Mouse (Mus musculus): Measurements from ENCODE around the gene E2f7. TPM values are rescaled to one million over a fixed set of nuclear protein-coding genes. Genes with fewer than 3 reads are reported as not detected.
A peak's percentile ranks its signal among the peaks of the same experiment; 100 is the strongest.

Gene E2f7
- polyA plus RNA-seq, 1 experiment from 2014 or later = 30.3 TPM

DNA sequence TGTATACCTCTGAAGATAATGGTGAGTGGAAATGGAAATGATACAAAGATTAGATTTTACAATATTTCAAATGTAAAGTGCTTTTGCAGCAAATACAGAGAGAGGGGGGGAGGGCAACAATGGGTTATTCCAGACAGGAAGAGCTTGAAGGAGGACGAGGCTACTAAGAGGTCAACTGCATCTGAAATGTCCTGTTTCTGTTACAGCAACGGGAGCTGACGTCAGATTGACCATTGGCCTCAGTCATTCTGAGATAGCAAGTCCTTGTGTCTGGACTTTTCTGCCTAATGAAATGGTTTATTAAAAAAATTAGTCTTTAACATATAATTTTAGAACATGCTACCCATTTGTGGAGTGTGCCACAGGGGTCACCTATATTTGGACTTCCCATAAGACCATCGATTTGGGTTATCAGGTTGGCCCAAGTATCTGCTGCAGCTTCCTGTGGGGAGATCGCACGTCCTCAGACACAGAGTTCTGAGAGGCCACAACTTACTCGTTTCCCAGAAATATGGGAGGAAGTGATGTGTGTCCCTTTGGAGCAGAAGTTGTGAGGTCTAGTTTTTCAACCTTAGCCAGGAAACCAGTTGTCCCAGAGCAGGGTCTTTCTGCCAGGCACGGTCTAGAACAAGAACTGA lies 48.0 kb downstream of the E2f7 start:
- ATAC-seq (ENCODE audit: insufficient read depth, low FRiP score, low TSS enrichment) = no peak
- Histone ChIP-seq H3K4me3 (ENCODE audit: low read depth, low read length) (no peak overlapping the region), H3K9ac (ENCODE audit: low read length) (no peak overlapping the region), H3K4me1 (ENCODE audit: control insufficient read depth, insufficient read depth, low read length) (0 out of 2 replicates have a peak, but pooled peaks cover 3% of the 10 kb centered on the region), H3K27me3 (ENCODE audit: control insufficient read depth, insufficient read depth, low read length) (no peaks in the 10 kb centered on the region), H3K27ac (ENCODE audit: low read depth, low read length) (no peak overlapping the region), H3K9me3 (ENCODE audit: control insufficient read depth, low read length) (no peaks in the 10 kb centered on the region), H3K4me2 (ENCODE audit: low read depth) (no peak overlapping the region), H3K36me3 (ENCODE audit: control insufficient read depth, insufficient read depth, low read length) (no peaks in the 10 kb centered on the region)
- WGBS = 79% methylated on average over 8 of the region's 8 CpGs
- DNase-seq (ENCODE audit: low spot score) = no peak

DNA sequence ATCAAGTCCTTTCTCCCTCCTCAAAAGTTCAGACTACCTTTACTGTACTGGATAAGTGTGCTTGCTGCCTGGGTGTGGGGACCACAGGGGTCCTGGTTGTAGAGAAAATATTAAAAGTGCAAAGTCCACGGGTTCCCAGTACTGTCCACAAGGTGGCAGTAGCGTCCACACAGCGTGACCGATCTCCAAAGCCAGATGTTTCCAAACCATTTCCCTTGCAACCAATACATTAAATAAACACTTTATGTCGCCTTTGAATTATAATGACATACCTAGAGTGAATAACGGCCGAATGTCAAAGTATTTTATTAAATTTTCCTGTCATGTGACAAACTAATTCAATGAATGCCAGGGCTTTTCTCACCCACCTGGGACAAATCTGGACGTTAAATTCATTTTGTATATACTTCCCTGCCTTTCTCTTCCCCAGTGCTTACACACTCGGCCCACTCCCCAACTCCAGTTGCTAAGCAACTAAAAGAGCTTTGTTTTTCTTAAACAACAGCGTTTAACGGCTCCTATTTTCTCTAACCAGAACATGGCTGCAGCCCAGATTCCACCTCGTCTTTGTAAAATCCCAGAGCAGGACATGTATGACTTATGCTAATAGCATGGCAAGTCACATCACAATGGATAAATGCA lies 49.4 kb downstream of the E2f7 start:
- no peak overlapping the region for H3K27ac ChIP-seq (ENCODE audit: low read depth, low read length)
- H3K9me3 ChIP-seq (ENCODE audit: control insufficient read depth, low read length) = no peaks in the 10 kb centered on the region
- H3K27me3 ChIP-seq (ENCODE audit: control insufficient read depth, insufficient read depth, low read length) = no peaks in the 10 kb centered on the region
- DNase-seq (ENCODE audit: low spot score) (peak; percentile 70), ATAC-seq (ENCODE audit: insufficient read depth, low FRiP score, low TSS enrichment) (peak; percentile 66)
- no peak overlapping the region for H3K4me2 ChIP-seq (ENCODE audit: low read depth)
- H3K9ac ChIP-seq (ENCODE audit: low read length) = no peak overlapping the region
- H3K4me1 ChIP-seq (ENCODE audit: control insufficient read depth, insufficient read depth, low read length) = 0 out of 2 replicates have a peak, but pooled peaks cover 3% of the 10 kb centered on the region
- WGBS = 21% methylated on average over 12 of the region's 12 CpGs
- no peak overlapping the region for H3K4me3 ChIP-seq (ENCODE audit: low read depth, low read length)
- H3K36me3 ChIP-seq (ENCODE audit: control insufficient read depth, insufficient read depth, low read length) = no peaks in the 10 kb centered on the region

DNA sequence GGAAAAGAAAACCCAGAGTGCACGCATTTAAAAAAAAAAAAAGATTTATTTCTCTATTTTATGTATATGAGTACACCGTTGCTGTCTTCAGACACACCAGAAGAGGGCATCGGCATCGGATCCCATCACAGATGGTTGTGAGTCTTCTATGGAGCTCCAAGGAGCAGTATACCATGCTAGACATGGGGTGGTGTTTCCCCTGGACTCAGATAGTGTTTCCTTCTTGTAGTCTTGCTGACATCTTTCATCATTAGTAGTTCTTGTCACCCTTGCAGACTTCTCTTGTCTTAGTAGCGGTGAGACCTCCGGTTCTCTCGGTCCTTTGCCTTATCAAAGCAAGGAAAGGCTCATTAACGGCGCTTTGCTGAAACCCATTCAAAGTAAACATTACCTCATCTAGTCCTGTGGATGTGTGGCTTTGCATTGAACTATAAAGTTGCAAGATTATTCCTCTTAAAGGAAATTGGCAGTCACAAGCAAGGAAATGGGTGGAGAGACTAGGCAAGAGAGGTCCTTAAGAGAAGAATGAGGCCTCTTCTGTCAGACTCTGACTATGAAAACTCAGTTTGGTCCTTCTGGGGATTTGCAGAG lies 50.1 kb downstream of the E2f7 start:
- 0 out of 2 replicates have a peak, but pooled peaks have one; percentile 8 for ATAC-seq (ENCODE audit: insufficient read depth, low FRiP score, low TSS enrichment)
- Histone ChIP-seq H3K9ac (ENCODE audit: low read length) (no peak overlapping the region), H3K27ac (ENCODE audit: low read depth, low read length) (no peak overlapping the region), H3K4me2 (ENCODE audit: low read depth) (no peak overlapping the region), H3K27me3 (ENCODE audit: control insufficient read depth, insufficient read depth, low read length) (no peaks in the 10 kb centered on the region), H3K9me3 (ENCODE audit: control insufficient read depth, low read length) (no peaks in the 10 kb centered on the region), H3K4me1 (ENCODE audit: control insufficient read depth, insufficient read depth, low read length) (0 out of 2 replicates have a peak, but pooled peaks cover 3% of the 10 kb centered on the region), H3K36me3 (ENCODE audit: control insufficient read depth, insufficient read depth, low read length) (no peaks in the 10 kb centered on the region), H3K4me3 (ENCODE audit: low read depth, low read length) (no peak overlapping the region)
- 78% methylated on average over 9 of the region's 9 CpGs for WGBS
- no peak for DNase-seq (ENCODE audit: low spot score)

DNA sequence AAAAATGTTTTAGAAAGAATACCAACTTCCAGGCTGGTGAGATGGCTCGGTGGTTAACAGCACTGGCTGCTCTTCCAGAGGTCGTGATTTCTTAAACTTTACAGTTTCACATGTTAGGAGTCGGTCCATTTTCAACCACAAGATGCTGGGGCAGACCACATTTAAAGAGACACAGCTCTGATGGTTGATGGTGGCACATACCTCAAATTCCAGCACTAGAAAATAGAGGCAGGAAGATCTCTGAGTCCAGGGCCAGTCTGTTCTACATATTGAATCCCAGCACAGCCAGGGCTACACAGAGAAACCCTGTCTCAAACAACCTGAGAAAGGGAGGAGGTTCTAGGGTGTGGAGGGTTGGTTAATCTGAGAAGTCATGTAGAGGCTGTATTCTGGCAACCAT lies 56.1 kb downstream of the E2f7 start:
- Histone ChIP-seq H3K4me3 (ENCODE audit: low read depth, low read length) (no peak overlapping the region), H3K27me3 (ENCODE audit: control insufficient read depth, insufficient read depth, low read length) (no peaks in the 10 kb centered on the region), H3K36me3 (ENCODE audit: control insufficient read depth, insufficient read depth, low read length) (no peaks in the 10 kb centered on the region), H3K27ac (ENCODE audit: low read depth, low read length) (no peak overlapping the region), H3K9ac (ENCODE audit: low read length) (no peak overlapping the region), H3K4me2 (ENCODE audit: low read depth) (no peak overlapping the region), H3K9me3 (ENCODE audit: control insufficient read depth, low read length) (no peaks in the 10 kb centered on the region), H3K4me1 (ENCODE audit: control insufficient read depth, insufficient read depth, low read length) (no peaks in the 10 kb centered on the region)
- no peak for DNase-seq (ENCODE audit: low spot score)
- WGBS = 89% methylated on average over 3 of the region's 3 CpGs
- no peak for ATAC-seq (ENCODE audit: insufficient read depth, low FRiP score, low TSS enrichment)

DNA sequence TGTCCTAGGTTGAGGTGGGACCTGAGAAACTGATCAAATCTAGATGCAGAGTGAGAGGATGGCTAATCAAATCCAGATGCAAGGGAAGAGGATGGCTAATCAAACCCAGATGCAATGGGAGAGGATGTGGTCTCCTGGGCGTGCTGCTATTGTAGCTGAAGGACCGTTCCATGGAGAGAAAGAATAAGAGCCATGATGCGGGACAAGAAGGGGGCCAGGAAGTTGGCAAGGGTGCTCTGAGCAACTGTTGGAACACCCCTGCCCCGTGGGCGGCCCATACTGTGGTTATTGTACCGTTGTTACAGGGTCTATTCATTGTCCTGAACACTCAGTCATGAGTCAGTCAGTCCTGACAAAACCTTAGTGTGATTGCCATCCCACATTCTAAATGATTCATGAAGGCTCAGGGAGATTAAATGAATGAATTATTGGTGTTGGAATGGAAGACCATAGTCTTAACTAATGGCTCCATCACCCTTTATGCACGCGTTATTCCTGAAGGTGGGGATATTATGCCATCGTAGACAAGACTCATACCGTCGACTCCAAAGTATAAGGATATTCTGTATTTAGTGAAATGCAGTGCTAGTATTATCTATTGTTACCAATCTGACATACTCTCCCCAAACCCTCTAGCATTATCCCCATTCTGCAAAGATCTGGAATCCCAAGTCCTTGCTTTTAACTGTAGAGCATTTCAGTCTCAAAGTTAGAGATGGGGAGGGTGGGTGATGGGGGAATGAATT lies 59.2 kb downstream of the E2f7 start:
- no peak overlapping the region for H3K4me2 ChIP-seq (ENCODE audit: low read depth)
- DNase-seq (ENCODE audit: low spot score) (no peak), ATAC-seq (ENCODE audit: insufficient read depth, low FRiP score, low TSS enrichment) (no peak)
- H3K36me3 ChIP-seq (ENCODE audit: control insufficient read depth, insufficient read depth, low read length) = no peaks in the 10 kb centered on the region
- H3K27ac ChIP-seq (ENCODE audit: low read depth, low read length) = no peak overlapping the region
- no peak overlapping the region for H3K4me3 ChIP-seq (ENCODE audit: low read depth, low read length)
- H3K4me1 ChIP-seq (ENCODE audit: control insufficient read depth, insufficient read depth, low read length) = no peaks in the 10 kb centered on the region
- no peak overlapping the region for H3K9ac ChIP-seq (ENCODE audit: low read length)
- H3K27me3 ChIP-seq (ENCODE audit: control insufficient read depth, insufficient read depth, low read length) = no peaks in the 10 kb centered on the region
- H3K9me3 ChIP-seq (ENCODE audit: control insufficient read depth, low read length) = no peaks in the 10 kb centered on the region
- 82% methylated on average over 11 of the region's 11 CpGs for WGBS

DNA sequence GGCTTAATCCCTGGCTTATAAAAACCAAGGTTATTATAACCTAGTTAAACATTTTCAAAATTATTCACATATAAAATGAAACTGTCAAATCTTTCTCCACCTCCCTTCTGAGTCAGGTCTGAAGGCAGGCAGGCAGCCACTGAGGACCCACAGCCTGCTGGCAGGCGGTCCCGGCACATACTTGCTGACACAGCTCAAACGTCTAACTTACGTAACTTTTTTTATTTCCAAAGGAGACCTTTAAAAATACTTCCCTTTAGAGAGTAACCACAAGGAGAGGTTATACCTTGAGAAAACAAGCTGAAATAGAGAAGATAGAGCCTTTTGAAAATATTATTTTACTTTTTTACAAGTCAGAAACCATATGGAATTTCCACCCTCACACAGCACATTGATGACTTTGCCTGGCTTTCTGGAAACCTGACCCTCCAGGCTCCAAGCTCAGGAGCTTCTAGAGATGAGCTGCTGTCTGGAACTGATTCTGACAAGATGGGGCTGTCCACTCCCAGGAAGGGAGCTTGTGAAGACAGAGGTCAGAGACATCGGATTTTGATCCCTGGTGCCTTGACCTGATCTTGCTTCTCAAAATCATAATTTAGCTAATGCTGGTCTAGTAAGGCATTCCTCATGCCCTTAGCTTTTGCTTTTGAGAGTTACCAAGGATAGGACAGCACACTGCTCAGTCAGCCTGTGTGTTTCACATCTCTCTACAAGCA lies 59.9 kb downstream of the E2f7 start:
- Histone ChIP-seq H3K4me3 (ENCODE audit: low read depth, low read length) (no peak overlapping the region), H3K36me3 (ENCODE audit: control insufficient read depth, insufficient read depth, low read length) (no peaks in the 10 kb centered on the region), H3K27ac (ENCODE audit: low read depth, low read length) (no peak overlapping the region), H3K9ac (ENCODE audit: low read length) (no peak overlapping the region), H3K4me1 (ENCODE audit: control insufficient read depth, insufficient read depth, low read length) (no peaks in the 10 kb centered on the region), H3K9me3 (ENCODE audit: control insufficient read depth, low read length) (no peaks in the 10 kb centered on the region), H3K4me2 (ENCODE audit: low read depth) (no peak overlapping the region), H3K27me3 (ENCODE audit: control insufficient read depth, insufficient read depth, low read length) (no peaks in the 10 kb centered on the region)
- WGBS = 63% methylated on average over 5 of the region's 5 CpGs
- ATAC-seq (ENCODE audit: insufficient read depth, low FRiP score, low TSS enrichment) = no peak
- no peak for DNase-seq (ENCODE audit: low spot score)

DNA sequence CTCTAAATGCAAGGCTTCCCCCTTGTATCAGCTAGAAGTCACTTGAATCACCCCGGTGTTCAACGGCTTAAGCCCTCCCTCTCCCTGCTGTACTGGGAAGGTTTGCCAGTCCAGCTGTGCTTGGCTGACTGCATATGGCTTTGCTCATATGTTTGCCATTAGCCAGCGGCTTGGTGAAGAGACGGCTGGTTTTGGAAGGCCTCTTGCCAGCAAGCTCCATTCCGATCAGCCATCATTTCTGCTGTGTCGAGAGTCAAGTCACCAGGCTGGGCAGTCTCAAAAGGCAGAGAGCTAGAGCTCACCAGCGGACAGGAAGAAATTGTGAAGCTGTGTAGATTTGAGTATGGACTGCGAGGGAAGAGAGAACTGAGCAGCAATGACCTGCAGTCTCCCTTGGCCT lies 61.2 kb downstream of the E2f7 start:
- no peaks in the 10 kb centered on the region for H3K4me1 ChIP-seq (ENCODE audit: control insufficient read depth, insufficient read depth, low read length)
- WGBS = 63% methylated on average over 8 of the region's 8 CpGs
- H3K4me2 ChIP-seq (ENCODE audit: low read depth) = no peak overlapping the region
- H3K4me3 ChIP-seq (ENCODE audit: low read depth, low read length) = no peak overlapping the region
- H3K9ac ChIP-seq (ENCODE audit: low read length) = no peak overlapping the region
- H3K36me3 ChIP-seq (ENCODE audit: control insufficient read depth, insufficient read depth, low read length) = no peaks in the 10 kb centered on the region
- no peaks in the 10 kb centered on the region for H3K9me3 ChIP-seq (ENCODE audit: control insufficient read depth, low read length)
- ATAC-seq (ENCODE audit: insufficient read depth, low FRiP score, low TSS enrichment) = no peak
- no peak overlapping the region for H3K27ac ChIP-seq (ENCODE audit: low read depth, low read length)
- no peak for DNase-seq (ENCODE audit: low spot score)
- no peaks in the 10 kb centered on the region for H3K27me3 ChIP-seq (ENCODE audit: control insufficient read depth, insufficient read depth, low read length)

DNA sequence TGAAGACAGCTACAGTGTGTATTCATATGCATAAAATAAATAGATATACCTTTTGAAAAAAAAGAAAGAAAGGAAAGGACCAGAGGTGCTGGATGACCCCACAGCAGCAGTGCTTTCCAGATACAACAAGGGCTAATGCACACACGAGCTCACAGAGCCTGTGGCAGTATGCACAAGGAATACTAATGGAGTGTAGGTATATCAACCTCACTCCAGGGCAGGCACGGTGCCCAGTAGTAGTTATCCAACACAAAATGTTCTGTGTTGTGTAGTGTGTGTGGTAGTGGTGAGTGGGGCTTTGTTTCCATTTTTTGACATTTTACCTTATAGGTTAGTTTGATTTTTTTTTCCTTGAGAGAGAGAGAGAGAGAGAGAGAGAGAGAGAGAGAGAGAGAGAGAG lies 65.3 kb downstream of the E2f7 start:
- Histone ChIP-seq H3K27me3 (ENCODE audit: control insufficient read depth, insufficient read depth, low read length) (no peaks in the 10 kb centered on the region), H3K4me2 (ENCODE audit: low read depth) (no peak overlapping the region), H3K4me1 (ENCODE audit: control insufficient read depth, insufficient read depth, low read length) (no peaks in the 10 kb centered on the region), H3K4me3 (ENCODE audit: low read depth, low read length) (no peak overlapping the region), H3K9me3 (ENCODE audit: control insufficient read depth, low read length) (no peaks in the 10 kb centered on the region), H3K36me3 (ENCODE audit: control insufficient read depth, insufficient read depth, low read length) (no peaks in the 10 kb centered on the region), H3K27ac (ENCODE audit: low read depth, low read length) (no peak overlapping the region), H3K9ac (ENCODE audit: low read length) (no peak overlapping the region)
- no peak for ATAC-seq (ENCODE audit: insufficient read depth, low FRiP score, low TSS enrichment)
- no peak for DNase-seq (ENCODE audit: low spot score)
- WGBS = 77% methylated on average over 2 of the region's 2 CpGs

Data from neural tube, embryonic 11.5 days (tissue).